Mouse (Mus musculus): ENCODE measurements around the gene Retnlg. TPM values are rescaled to one million over a fixed set of nuclear protein-coding genes. Genes with fewer than 3 reads are reported as not detected.

Retnlg gene
- polyA plus RNA-seq, 1 experiment from 2014 or later, result not detected

- WGBS, result 67% methylated on average over 2 of the region's 2 CpGs
- Histone ChIP-seq H3K36me3 (replicated peaks) (no peaks in the 10 kb centered on the region), H3K4me3 (no peak overlapping the region)
These were observed 18.3 kb downstream of the Retnlg start for GRCm38 (mm10) chr16:48890733-48891132.

GRCm38 (mm10) chr16:48899868-48900267, 27.4 kb downstream of the Retnlg start:
- Histone ChIP-seq H3K4me1 (no peaks in the 10 kb centered on the region), H3K36me3 (replicated peaks) (no peaks in the 10 kb centered on the region), H3K4me2 (no peak overlapping the region), H3K27me3 (replicated peaks) (no peaks in the 10 kb centered on the region), H3K9ac (no peak overlapping the region), H3K9me3 (no peaks in the 10 kb centered on the region), H3K27ac (no peak overlapping the region), H3K4me3 (no peak overlapping the region)
- no peak for ATAC-seq (replicated peaks)
- WGBS, result 84% methylated on average over 1 of the region's 1 CpGs

More at GRCm38 (mm10) chr16:48890733-48891132, 18.3 kb downstream of the Retnlg start:
- H3K4me1 ChIP-seq, result no peaks in the 10 kb centered on the region
- no peaks in the 10 kb centered on the region for H3K27me3 ChIP-seq (replicated peaks)
- H3K9ac ChIP-seq, result no peak overlapping the region
- no peaks in the 10 kb centered on the region for H3K9me3 ChIP-seq
- no peak for ATAC-seq (replicated peaks)
- H3K27ac ChIP-seq, result no peak overlapping the region
- no peak overlapping the region for H3K4me2 ChIP-seq

GRCm38 (mm10) chr16:48911184-48911583, 38.8 kb downstream of the Retnlg start:
- ATAC-seq (replicated peaks), result no peak
- WGBS, result 100% methylated on average over 1 of the region's 1 CpGs

DNA sequence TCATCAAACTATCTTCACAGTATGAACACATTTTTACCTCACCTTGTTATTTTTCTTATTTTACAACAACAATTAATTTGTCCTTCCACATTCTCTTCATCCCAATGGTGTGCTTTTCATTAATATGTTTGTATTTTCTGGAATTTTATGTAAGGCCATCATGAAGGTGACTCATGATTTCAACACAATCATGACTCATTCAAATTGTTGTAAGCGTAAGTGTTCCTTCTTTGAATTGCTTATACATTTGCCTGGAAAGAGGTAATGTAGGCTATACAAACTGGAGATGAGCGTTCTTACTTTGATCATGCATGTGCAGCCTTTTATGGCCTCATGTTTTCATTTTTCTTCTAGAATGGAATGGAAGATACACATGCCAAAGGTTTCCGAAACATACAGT, 40.8 kb downstream of the Retnlg start:
- H3K4me1 ChIP-seq, result no peaks in the 10 kb centered on the region
- no peak overlapping the region for H3K9ac ChIP-seq
- H3K9me3 ChIP-seq, result no peaks in the 10 kb centered on the region
- H3K27me3 ChIP-seq (replicated peaks), result no peaks in the 10 kb centered on the region
- H3K36me3 ChIP-seq (replicated peaks), result no peaks in the 10 kb centered on the region
- H3K27ac ChIP-seq, result no peak overlapping the region
- H3K4me2 ChIP-seq, result no peak overlapping the region
- no peak overlapping the region for H3K4me3 ChIP-seq
- ATAC-seq (replicated peaks), result no peak
- WGBS, result 97% methylated on average over 3 of the region's 3 CpGs

More at GRCm38 (mm10) chr16:48911184-48911583, 38.8 kb downstream of the Retnlg start:
- H3K4me3 ChIP-seq, result no peak overlapping the region
- no peaks in the 10 kb centered on the region for H3K36me3 ChIP-seq (replicated peaks)
- no peak overlapping the region for H3K4me2 ChIP-seq
- H3K4me1 ChIP-seq, result no peaks in the 10 kb centered on the region
- no peak overlapping the region for H3K27ac ChIP-seq
- H3K27me3 ChIP-seq (replicated peaks), result no peaks in the 10 kb centered on the region
- no peak overlapping the region for H3K9ac ChIP-seq
- H3K9me3 ChIP-seq, result no peaks in the 10 kb centered on the region

GRCm38 (mm10) chr16:48923724-48924123, 51.3 kb downstream of the Retnlg start:
- no peaks in the 10 kb centered on the region for H3K9me3 ChIP-seq
- H3K4me3 ChIP-seq, result no peak overlapping the region
- H3K27me3 ChIP-seq (replicated peaks), result no peaks in the 10 kb centered on the region
- H3K36me3 ChIP-seq (replicated peaks), result peaks cover 32% of the 10 kb centered on the region
- no peak overlapping the region for H3K9ac ChIP-seq
- H3K4me1 ChIP-seq, result no peaks in the 10 kb centered on the region
- ATAC-seq (replicated peaks), result no peak
- no peak overlapping the region for H3K4me2 ChIP-seq
- H3K27ac ChIP-seq, result no peak overlapping the region
- 98% methylated on average over 1 of the region's 1 CpGs for WGBS

Other genes with a start within 250 kb of the Retnlg start
- not detected in 2 replicates for gene Trat1, start 100.6 kb upstream of the Retnlg start, polyA plus RNA-seq (2015; fragmentation: Nextera tagmentation; extraction: Ambion mirVana)
- not detected in 2 replicates for gene Retnlb, start 55.8 kb upstream of the Retnlg start, polyA plus RNA-seq (2015; fragmentation: Nextera tagmentation; extraction: Ambion mirVana)
- not detected in 2 replicates for gene Retnla, start 30.1 kb upstream of the Retnlg start, polyA plus RNA-seq (2015; fragmentation: Nextera tagmentation; extraction: Ambion mirVana)
- gene Dzip3, start 121.5 kb downstream of the Retnlg start, polyA plus RNA-seq (2015; fragmentation: Nextera tagmentation; extraction: Ambion mirVana), result 52.9 and 57.5 TPM in 2 replicates
- gene Cip2a, start 121.6 kb downstream of the Retnlg start, polyA plus RNA-seq (2015; fragmentation: Nextera tagmentation; extraction: Ambion mirVana), result 6.0 and 6.5 TPM in 2 replicates
- gene Myh15, start 184.9 kb downstream of the Retnlg start, polyA plus RNA-seq (2015; fragmentation: Nextera tagmentation; extraction: Ambion mirVana), result 0.04 and 0.06 TPM in 2 replicates